Mouse (Mus musculus) fibroblast of lung, adult 2 months (primary cell): Measurements from ENCODE around the gene Snx19.

Experiments
- DNase-seq: peaks from one replicate; pipeline ENCODE4 v3.0.0-alpha.2; 2011; ENCODE audit warnings: low read depth

The Snx19 gene

DNA sequence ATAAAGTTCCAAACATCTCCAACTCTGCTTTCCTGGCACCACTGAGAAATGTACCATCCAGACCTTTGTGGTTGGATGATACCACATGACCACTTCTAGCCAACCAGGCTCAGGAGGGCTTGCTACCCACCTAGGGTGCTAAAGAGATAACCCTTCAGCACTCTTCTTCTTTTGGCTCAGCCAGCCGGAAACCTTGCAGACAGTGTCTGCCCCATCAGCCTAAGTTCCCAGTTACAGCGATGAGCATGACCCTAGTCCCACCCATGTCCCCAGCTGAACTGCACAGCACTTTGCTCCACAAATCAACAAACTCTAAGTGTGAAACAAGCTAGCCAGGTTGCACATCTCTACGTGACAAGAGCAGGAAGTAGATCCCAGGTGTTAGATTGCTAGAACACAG is 57.3 kb downstream of the Snx19 start:
- no peak for DNase-seq

DNA sequence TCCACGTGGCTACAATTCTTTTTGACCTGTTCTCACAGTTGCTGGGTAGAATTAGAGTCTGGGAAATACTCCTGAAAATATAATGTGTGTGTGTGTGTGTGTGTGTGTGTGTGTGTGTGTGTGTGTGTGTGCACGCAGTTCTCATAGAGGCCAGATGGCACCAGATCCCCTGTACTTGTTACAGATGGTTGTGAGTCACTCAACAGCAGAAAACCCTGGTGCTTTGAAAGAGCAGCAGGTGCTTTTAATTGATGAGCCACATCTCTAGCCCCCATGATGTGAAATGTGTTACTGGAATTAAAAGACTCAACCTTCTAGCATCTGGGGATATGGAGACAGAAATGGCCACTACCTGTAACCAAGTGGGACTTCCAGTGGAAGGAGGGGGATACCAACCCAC is 58.3 kb downstream of the Snx19 start:
- DNase-seq, result no peak

DNA sequence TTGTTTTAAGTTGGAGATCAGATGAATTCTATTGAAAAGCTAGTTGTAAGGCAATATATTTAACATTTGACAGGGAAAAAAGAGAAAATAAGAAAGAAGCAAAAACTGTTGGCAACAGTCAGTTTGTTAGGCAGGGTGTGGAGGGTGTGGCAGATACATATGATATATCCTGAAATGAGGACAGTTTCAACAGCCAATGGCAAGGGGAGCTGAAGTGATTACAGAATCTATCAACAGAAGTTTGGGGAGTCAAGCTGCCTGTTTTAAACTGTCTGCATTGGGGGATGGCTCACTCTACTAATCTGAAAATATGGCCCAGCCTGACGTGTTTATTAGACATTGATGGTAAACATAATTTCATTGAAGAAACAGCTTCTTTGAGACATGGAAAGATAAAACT is 61.5 kb downstream of the Snx19 start:
- no peak for DNase-seq

DNA sequence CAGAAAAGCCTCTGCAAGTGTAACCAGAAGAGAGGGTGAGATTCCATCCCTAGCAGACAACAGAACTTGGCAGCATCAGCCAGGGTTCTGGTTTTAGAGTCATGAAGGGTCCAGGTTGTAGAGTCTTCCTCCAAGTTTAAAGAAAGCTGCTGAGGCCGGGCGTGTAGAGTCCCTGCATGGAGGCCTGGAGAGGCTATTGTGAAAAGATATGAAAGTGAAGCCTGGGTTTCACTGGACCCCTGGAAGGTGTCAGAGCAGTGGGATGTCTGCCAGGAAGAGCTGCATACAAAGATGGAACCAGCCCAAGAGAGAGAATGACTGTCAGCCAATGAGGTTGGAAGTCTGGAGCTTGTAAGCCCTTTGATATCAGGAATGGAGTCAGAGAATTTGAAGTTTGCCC is 67.5 kb downstream of the Snx19 start:
- no peak for DNase-seq

DNA sequence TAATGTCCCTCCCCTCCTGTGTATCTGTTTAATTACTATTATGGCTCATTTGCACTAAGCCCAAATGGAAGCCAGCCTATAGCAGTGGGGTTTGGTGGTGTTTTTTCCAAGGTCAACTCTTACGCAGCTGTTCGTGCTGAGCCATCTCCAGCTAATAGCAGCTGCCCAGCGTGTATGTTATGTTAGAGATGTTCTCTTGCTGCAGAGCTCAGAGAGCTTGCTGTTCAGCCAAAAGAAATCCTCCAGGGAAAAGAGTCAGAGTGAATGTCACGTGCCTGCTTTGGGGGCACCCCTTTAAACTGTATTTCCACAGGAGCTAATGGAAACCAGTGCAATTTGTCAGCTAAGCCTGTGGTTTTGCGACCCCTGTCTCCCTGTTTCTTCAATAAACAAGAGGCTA is 82.1 kb downstream of the Snx19 start:
- DNase-seq, result no peak

DNA sequence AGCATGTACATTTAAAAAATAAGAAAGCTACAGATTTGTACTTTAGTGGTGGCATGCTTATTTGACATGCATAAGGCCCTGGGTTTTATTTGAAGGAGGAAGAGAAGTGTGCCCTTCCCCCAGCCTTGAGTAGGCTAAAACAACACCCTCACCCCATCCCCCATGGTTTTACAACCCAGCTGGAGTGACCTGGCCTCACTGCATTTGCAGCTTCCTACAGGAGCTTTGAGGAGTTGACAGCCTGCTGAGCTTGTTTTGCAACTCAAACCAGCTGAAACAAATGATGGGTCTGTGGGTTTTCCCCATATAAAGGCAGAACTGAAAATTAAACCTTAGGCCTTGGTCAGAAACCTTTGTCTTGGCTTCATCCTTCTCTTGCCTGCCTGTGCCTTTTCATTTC is 89.0 kb downstream of the Snx19 start:
- no peak for DNase-seq
